Mouse (Mus musculus): ENCODE data around the gene Rmdn3. TPM values are rescaled to one million over a fixed set of nuclear protein-coding genes. Genes with fewer than 3 reads are reported as not detected.
A peak's percentile ranks its signal among the peaks of the same experiment; 100 is the strongest.

The Rmdn3 gene
- polyA plus RNA-seq, 1 experiment from 2014 or later = 37.9 TPM

GRCm38 (mm10) chr2:119177384-119177939, 20.6 kb upstream of the Rmdn3 start:
- WGBS = 70% methylated on average over 5 of the region's 5 CpGs
- Histone ChIP-seq H3K27ac (no peak overlapping the region), H3K4me1 (peaks cover 15% of the 10 kb centered on the region), H3K4me3 (no peak overlapping the region), H3K36me3 (0 out of 2 replicates have a peak, but pooled peaks cover 4% of the 10 kb centered on the region), H3K9me3 (no peaks in the 10 kb centered on the region), H3K27me3 (no peaks in the 10 kb centered on the region), H3K9ac (no peak overlapping the region), H3K4me2 (no peak overlapping the region)
- no peak for ATAC-seq (ENCODE audit: borderline replicate concordance, extremely low read depth, low FRiP score, low TSS enrichment)

DNA sequence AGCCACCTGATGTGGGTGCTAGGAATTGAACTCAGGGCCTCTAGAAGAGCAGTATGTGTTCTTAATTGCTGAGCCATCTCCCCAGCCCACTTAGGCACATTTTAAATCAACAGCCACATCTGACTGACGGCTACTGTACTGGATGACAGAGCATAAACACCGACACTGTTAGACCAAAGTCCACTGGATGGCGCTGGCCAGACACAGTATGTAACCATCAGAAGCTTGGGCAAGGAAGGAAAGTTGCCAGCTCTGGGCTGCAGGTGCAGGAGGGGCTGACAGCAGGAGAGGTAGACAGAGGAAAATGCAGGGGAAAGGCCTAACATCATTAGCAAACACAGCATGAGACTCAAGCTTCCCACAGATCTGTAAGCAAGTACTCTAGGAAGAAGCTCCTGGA, 19.9 kb upstream of the Rmdn3 start:
- Histone ChIP-seq H3K4me2 (no peak overlapping the region), H3K27ac (no peak overlapping the region), H3K36me3 (0 out of 2 replicates have a peak, but pooled peaks cover 4% of the 10 kb centered on the region), H3K27me3 (no peaks in the 10 kb centered on the region), H3K4me3 (no peak overlapping the region), H3K4me1 (peaks cover 17% of the 10 kb centered on the region), H3K9me3 (no peaks in the 10 kb centered on the region), H3K9ac (no peak overlapping the region)
- WGBS = 55% methylated on average over 3 of the region's 3 CpGs
- no peak for ATAC-seq (ENCODE audit: borderline replicate concordance, extremely low read depth, low FRiP score, low TSS enrichment)

DNA sequence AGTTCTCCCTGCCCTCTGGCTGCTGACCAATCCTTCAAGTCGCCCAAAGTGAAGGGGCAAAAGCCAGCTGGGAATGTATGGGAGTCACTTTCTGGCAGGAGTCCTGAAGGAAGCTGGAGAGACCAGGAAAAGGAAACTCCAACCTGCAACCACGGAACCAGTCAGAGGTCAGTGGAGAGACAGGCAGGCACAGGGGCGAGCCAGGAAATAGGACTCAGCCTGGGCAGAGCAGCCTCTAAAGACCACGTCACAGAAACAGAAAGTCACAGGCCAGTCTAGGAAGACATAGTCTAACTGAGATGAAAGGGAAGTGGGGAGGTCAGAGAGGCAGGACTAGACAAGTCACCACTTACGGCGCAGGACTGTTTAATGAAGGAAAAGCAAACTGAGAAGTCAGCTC, 18.8 kb upstream of the Rmdn3 start:
- H3K27me3 ChIP-seq = no peaks in the 10 kb centered on the region
- no peak overlapping the region for H3K4me3 ChIP-seq
- H3K9ac ChIP-seq = no peak overlapping the region
- H3K4me1 ChIP-seq = peaks cover 17% of the 10 kb centered on the region
- H3K4me2 ChIP-seq = no peak overlapping the region
- 0 out of 2 replicates have a peak, but pooled peaks cover 4% of the 10 kb centered on the region for H3K36me3 ChIP-seq
- 41% methylated on average over 6 of the region's 6 CpGs for WGBS
- H3K9me3 ChIP-seq = no peaks in the 10 kb centered on the region
- ATAC-seq (ENCODE audit: borderline replicate concordance, extremely low read depth, low FRiP score, low TSS enrichment) = no peak
- peak overlapping the region; percentile 20; the same call in 1 of the 2 replicates for H3K27ac ChIP-seq

GRCm38 (mm10) chr2:119174866-119175265, 18.0 kb upstream of the Rmdn3 start:
- ATAC-seq (ENCODE audit: borderline replicate concordance, extremely low read depth, low FRiP score, low TSS enrichment) = no peak
- H3K36me3 ChIP-seq = 0 out of 2 replicates have a peak, but pooled peaks cover 4% of the 10 kb centered on the region
- no peaks in the 10 kb centered on the region for H3K27me3 ChIP-seq
- H3K4me3 ChIP-seq = no peak overlapping the region
- no peaks in the 10 kb centered on the region for H3K9me3 ChIP-seq
- no peak overlapping the region for H3K9ac ChIP-seq
- WGBS = 71% methylated on average over 14 of the region's 14 CpGs
- H3K4me2 ChIP-seq = no peak overlapping the region
- no peak overlapping the region for H3K27ac ChIP-seq
- peaks cover 17% of the 10 kb centered on the region for H3K4me1 ChIP-seq

- ATAC-seq (ENCODE audit: borderline replicate concordance, extremely low read depth, low FRiP score, low TSS enrichment) = no peak
- Histone ChIP-seq H3K4me2 (no peak within 1 kb of the TSS), H3K27ac (peak within 1 kb of the TSS; percentile 20; the same call in 1 of the 2 replicates), H3K9me3 (no peaks in the 10 kb centered on the region), H3K4me1 (peaks cover 17% of the 10 kb centered on the region), H3K9ac (no peak within 1 kb of the TSS), H3K27me3 (no peaks in the 10 kb centered on the region), H3K4me3 (no peak within 1 kb of the TSS), H3K36me3 (0 out of 2 replicates have a peak, but pooled peaks cover under 1% of the 10 kb centered on the region)
- 63% methylated on average over 8 of the region's 8 CpGs for WGBS
These were observed 17.3 kb upstream of the Rmdn3 start, which contains the start of gene Gm14137 for GRCm38 (mm10) chr2:119173991-119174651. TSS of gene Gm14137 (plus strand) at chr2:119174509.

GRCm38 (mm10) chr2:119172862-119173576, 16.2 kb upstream of the Rmdn3 start:
- Histone ChIP-seq H3K27ac (peak overlapping the region; percentile 19; the same call in 1 of the 2 replicates), H3K27me3 (0 out of 2 replicates have a peak, but pooled peaks cover 2% of the 10 kb centered on the region), H3K9ac (no peak overlapping the region), H3K4me2 (peak overlapping the region; percentile 43), H3K36me3 (no peaks in the 10 kb centered on the region), H3K9me3 (no peaks in the 10 kb centered on the region), H3K4me3 (no peak overlapping the region), H3K4me1 (peaks cover 19% of the 10 kb centered on the region)
- ATAC-seq (ENCODE audit: borderline replicate concordance, extremely low read depth, low FRiP score, low TSS enrichment) = peak; percentile 72
- WGBS = 15% methylated on average over 13 of the region's 13 CpGs

GRCm38 (mm10) chr2:119172446-119172845, 15.6 kb upstream of the Rmdn3 start:
- Histone ChIP-seq H3K27ac (peak overlapping the region; percentile 6; the same call in 1 of the 2 replicates), H3K9me3 (no peaks in the 10 kb centered on the region), H3K27me3 (0 out of 2 replicates have a peak, but pooled peaks cover 5% of the 10 kb centered on the region), H3K4me1 (peaks cover 22% of the 10 kb centered on the region), H3K4me2 (no peak overlapping the region), H3K4me3 (no peak overlapping the region), H3K36me3 (no peaks in the 10 kb centered on the region), H3K9ac (no peak overlapping the region)
- no peak for ATAC-seq (ENCODE audit: borderline replicate concordance, extremely low read depth, low FRiP score, low TSS enrichment)
- WGBS = 82% methylated on average over 7 of the region's 7 CpGs

DNA sequence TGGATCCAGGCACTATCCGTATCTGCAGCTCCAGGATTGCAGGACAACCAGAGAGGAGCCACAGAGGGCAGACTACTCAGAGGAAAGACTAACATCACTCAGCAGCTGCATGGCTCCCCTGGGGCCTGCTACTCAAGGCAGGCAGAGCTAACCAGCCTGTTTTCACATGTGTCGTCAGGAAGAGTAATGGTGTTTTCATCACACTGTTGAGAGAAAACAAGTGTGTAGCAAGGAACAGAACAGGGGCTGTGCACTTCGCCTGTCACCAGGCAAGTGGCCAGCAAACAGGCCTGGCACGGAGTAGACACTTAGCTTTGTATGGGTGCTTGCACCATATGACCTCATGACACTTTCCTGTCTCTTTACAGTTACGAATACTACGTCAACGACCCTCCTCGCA, 14.7 kb upstream of the Rmdn3 start:
- Histone ChIP-seq H3K9ac (no peak overlapping the region), H3K36me3 (no peaks in the 10 kb centered on the region), H3K4me2 (no peak overlapping the region), H3K4me3 (no peak overlapping the region), H3K27me3 (0 out of 2 replicates have a peak, but pooled peaks cover 5% of the 10 kb centered on the region), H3K4me1 (peaks cover 31% of the 10 kb centered on the region), H3K27ac (no peak overlapping the region), H3K9me3 (no peaks in the 10 kb centered on the region)
- ATAC-seq (ENCODE audit: borderline replicate concordance, extremely low read depth, low FRiP score, low TSS enrichment) = no peak
- WGBS = 42% methylated on average over 8 of the region's 8 CpGs

- WGBS = 72% methylated on average over 2 of the region's 2 CpGs
- Histone ChIP-seq H3K4me1 (peaks cover 30% of the 10 kb centered on the region), H3K9ac (no peak overlapping the region), H3K4me3 (no peak overlapping the region), H3K36me3 (no peaks in the 10 kb centered on the region), H3K27ac (no peak overlapping the region), H3K27me3 (peaks cover 11% of the 10 kb centered on the region; the same call in 1 of the 2 replicates), H3K9me3 (no peaks in the 10 kb centered on the region), H3K4me2 (no peak overlapping the region)
- no peak for ATAC-seq (ENCODE audit: borderline replicate concordance, extremely low read depth, low FRiP score, low TSS enrichment)
These were observed 13.4 kb upstream of the Rmdn3 start for GRCm38 (mm10) chr2:119170282-119170681.

DNA sequence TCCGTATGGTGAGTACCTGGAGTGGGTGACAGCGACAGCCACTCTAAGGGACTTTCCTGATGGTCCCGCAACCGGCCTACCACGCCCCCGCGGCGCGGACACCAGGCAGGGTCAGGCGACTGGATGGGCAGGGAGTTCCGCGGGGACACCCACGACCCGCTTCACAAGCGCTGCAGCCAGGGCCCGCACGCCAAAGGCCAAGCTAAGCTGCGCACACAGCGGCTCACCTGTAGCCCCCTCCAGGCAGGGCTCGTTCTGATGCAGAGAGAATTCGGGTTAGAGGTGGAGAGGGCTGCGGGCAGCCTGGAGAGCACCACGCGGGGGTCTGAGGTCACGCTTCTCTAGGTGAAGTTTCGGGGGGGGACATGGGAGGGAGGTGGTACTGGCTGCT, 11.0 kb upstream of the Rmdn3 start:
- peaks cover 21% of the 10 kb centered on the region for H3K4me1 ChIP-seq
- no peak overlapping the region for H3K27ac ChIP-seq
- H3K36me3 ChIP-seq = no peaks in the 10 kb centered on the region
- H3K9me3 ChIP-seq = no peaks in the 10 kb centered on the region
- peak overlapping the region; percentile 55 for H3K4me3 ChIP-seq
- H3K4me2 ChIP-seq = peak overlapping the region; percentile 100
- H3K27me3 ChIP-seq = peaks cover 11% of the 10 kb centered on the region; the same call in 1 of the 2 replicates
- H3K9ac ChIP-seq = peak overlapping the region; percentile 47
- 2% methylated on average over 26 of the region's 26 CpGs for WGBS
- peak; percentile 32; the same call in 1 of the 2 replicates for ATAC-seq (ENCODE audit: borderline replicate concordance, extremely low read depth, low FRiP score, low TSS enrichment)

DNA sequence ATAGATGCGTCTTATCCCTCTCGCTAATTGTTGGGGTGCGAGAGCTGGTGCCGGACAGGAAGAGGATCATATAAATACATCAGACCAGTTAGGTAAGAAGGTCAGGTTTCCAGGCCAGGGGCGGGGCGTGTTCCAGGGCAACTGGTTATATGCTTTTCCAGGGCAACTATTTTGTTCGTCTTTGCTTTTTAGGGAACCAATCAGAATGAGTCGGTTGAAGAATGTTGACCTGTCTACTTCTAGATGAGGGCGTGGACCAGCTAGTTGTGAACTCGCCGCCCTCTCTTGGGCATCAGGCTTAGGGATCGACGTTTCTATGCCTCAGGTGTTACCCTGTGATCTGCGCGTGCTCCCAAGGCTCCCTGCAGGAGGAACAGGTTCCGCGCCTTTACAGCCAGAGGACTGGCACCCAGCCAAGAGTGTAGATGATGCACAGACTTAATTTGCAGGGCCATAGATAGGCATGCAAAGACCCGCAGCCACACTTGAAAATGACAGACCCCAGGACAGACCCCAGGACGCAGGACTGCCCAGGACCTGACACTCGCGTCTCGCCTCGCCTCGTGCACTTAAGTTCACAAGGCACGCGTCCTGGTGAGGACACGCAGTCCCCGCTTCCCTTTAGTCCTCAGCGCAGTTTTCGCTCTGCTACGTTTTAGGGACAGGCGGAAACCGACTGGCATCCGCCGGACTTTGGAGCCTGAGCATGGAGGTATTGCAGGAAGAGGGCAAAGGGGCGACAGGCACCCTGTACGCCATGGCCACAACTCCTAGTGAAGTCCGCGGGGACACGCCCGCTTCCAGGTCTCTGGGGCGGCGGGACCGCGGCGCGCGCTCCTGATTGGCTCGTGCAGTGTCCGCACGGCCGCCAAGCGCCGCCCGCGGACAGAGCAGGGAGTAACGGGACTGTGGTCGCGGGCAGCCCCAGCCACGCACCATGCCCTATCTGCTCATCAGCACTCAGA, 10.3 kb upstream of the Rmdn3 start, which contains the start of gene Gchfr:
TSS of gene Gchfr (plus strand) at position 873 of the 965 bp plus-strand sequence.
- peak; percentile 83 for ATAC-seq (ENCODE audit: borderline replicate concordance, extremely low read depth, low FRiP score, low TSS enrichment)
- Histone ChIP-seq H3K4me2 (peak within 1 kb of the TSS; percentile 100), H3K9ac (peak within 1 kb of the TSS; percentile 47), H3K27me3 (peaks cover 11% of the 10 kb centered on the region; the same call in 1 of the 2 replicates), H3K9me3 (no peaks in the 10 kb centered on the region), H3K4me1 (peaks cover 15% of the 10 kb centered on the region), H3K4me3 (peak within 1 kb of the TSS; percentile 55), H3K27ac (peak within 1 kb of the TSS; percentile 22; the same call in 1 of the 2 replicates), H3K36me3 (no peaks in the 10 kb centered on the region)
- under 1% methylated on average over 60 of the region's 60 CpGs for WGBS
